Mouse (Mus musculus) hindbrain, embryonic 13.5 days (tissue): Measurements from ENCODE around the gene Cdr2. TPM values are rescaled to one million over a fixed set of nuclear protein-coding genes. Genes with fewer than 3 reads are reported as not detected.
A peak's percentile ranks its signal among the peaks of the same experiment; 100 is the strongest.
"Not testable (repeated sequence)": the region's sequence is repeated elsewhere in the genome, so short reads cannot be mapped to it uniquely, and the experiment has no call there.

Experiments
- ATAC-seq: fragments of 200-750 bp; cut with Nextera tagmentation; 2 replicates; pipeline ENCODE4 v1.8.0; 2017; ENCODE audit warnings: moderate TSS enrichment; ENCODE audit not compliant: low FRiP score
- H3K27ac ChIP-seq: fragments of 300-500 bp; sonication (generic); 2 replicates; pipeline ENCODE4 v1.5.1; 2015; ENCODE audit warnings: inconsistent platforms, mild to moderate bottlenecking, moderate library complexity
- H3K27me3 ChIP-seq: fragments of 300-500 bp; sonication (generic); 2 replicates; pipeline ENCODE4 v1.6.1; 2015; ENCODE audit warnings: mild to moderate bottlenecking, inconsistent platforms
- H3K36me3 ChIP-seq: fragments of 300-500 bp; sonication (generic); 2 replicates; pipeline ENCODE4 v1.6.1; 2015; ENCODE audit warnings: mild to moderate bottlenecking, inconsistent platforms
- H3K4me1 ChIP-seq: fragments of 300-500 bp; sonication (generic); replicated peaks from 2 replicates; pipeline ENCODE4 v1.6.1; 2015; ENCODE audit warnings: inconsistent platforms
- H3K4me2 ChIP-seq: fragments of 300-500 bp; sonication (generic); 2 replicates; pipeline ENCODE4 v1.6.1; 2015; ENCODE audit warnings: inconsistent platforms, mild to moderate bottlenecking, moderate library complexity
- H3K4me3 ChIP-seq: fragments of 300-500 bp; sonication (generic); 2 replicates; pipeline ENCODE4 v1.5.1; 2015; ENCODE audit warnings: mild to moderate bottlenecking, inconsistent platforms
- H3K9ac ChIP-seq: fragments of 300-500 bp; sonication (generic); 2 replicates; pipeline ENCODE4 v1.6.1; 2015; ENCODE audit warnings: mild to moderate bottlenecking, inconsistent platforms
- H3K9me3 ChIP-seq: fragments of 300-500 bp; sonication (generic); 2 replicates; pipeline ENCODE4 v1.6.1; 2016; ENCODE audit warnings: inconsistent platforms
- WGBS: fragments of 180-500 bp; shearing (Covaris S2); methylation state at CpG from one replicate; pipeline ENCODE4 v1.1.7; 2015; 5-methylcytosine and 5-hydroxymethylcytosine counted together
- polyA plus RNA-seq: library from polyadenylated mRNA; unstranded; fragments of >200 nt; fragmentation: Nextera tagmentation; extraction: Ambion mirVana; gene quantifications from 2 replicates; pipeline ENCODE4 v1.2.1, GENCODE M21; 2015

Gene Cdr2
- polyA plus RNA-seq, 1 experiment from 2014 or later = 16.1 TPM

DNA sequence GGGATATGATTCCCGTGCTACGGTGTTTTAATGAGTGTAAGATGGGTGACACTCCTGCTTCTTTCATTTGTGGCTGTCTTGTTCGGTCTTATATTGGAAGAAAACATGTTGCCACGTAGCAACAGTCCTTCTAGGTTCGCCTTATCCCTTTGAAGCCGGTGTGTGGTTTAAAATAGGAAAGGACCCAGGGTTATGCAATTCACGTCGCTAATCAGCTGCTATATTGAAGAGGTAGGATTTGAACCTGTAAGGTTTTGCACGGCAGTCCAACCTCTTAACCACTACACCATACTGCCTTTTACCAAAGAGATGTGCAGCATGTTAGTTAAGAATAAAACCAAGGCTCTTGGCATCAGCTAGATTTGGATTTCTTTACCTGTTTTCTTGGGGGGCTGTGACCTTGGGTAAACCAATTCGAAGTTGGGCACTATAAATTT is 63.6 kb downstream of the Cdr2 start:
- Histone ChIP-seq H3K27ac (peak overlapping the region; percentile 90), H3K9me3 (no peaks in the 10 kb centered on the region), H3K36me3 (no peaks in the 10 kb centered on the region), H3K4me3 (peak overlapping the region; percentile 98), H3K9ac (peak overlapping the region; percentile 96), H3K4me2 (peak overlapping the region; percentile 69), H3K27me3 (no peaks in the 10 kb centered on the region), H3K4me1 (peaks cover 23% of the 10 kb centered on the region)
- WGBS = 10% methylated on average over 10 of the region's 10 CpGs
- peak; percentile 59 for ATAC-seq

DNA sequence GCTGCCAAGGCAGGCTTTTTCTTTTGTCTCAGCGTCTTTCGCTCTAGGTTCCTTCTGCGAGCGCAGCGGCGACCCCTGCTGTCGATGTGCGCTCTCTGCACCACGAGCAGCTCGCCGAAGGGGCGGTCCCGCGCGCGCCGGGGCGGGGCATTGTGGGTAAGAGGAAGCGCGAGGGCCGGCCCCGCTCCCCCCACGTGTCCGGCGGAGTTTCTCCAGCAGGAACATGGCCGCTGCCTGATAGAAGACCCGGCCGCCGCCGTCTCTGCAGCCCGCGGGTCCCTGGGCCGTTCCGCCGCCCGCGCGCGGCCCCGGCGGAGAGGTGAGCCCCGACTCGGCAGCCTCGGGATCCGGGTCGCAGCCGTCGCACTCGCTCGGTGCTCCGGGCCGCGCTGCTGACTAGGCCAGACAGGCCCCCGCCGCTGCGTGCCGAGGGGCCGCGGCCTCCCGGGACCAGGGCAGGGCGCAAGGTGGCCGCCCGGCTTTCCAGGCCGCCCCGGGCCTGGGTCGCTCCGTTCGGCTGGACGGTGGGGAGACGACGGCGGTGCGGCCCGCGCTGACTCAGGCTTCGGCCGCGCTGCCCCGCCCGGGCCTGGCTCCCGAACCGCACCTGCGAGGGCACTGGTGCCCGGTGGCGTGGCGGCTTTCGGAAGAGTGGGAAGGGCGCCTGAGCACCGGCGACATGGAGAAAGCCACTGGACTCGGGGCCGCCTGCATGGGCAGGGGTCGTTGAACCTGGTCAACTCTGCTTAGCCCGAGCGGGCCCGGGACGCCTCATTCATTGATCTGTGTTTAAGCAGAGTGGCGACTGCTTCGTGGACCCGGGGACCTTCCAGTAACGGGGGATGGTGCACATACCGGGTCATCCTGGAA is 64.3 kb downstream of the Cdr2 start, which contains the start of gene Polr3e:
Polr3e (plus strand) TSS at position 153 of the 870 bp plus-strand sequence.
- Histone ChIP-seq H3K9ac (peak within 1 kb of the TSS; percentile 96), H3K4me1 (peaks cover 23% of the 10 kb centered on the region), H3K4me3 (peak within 1 kb of the TSS; percentile 98), H3K9me3 (no peaks in the 10 kb centered on the region), H3K27ac (peak within 1 kb of the TSS; percentile 90), H3K27me3 (no peaks in the 10 kb centered on the region), H3K36me3 (no peaks in the 10 kb centered on the region), H3K4me2 (peak within 1 kb of the TSS; percentile 69)
- ATAC-seq = peak; percentile 95
- under 1% methylated on average over 93 of the region's 102 CpGs for WGBS

- Histone ChIP-seq H3K27ac (no peak overlapping the region), H3K9me3 (no peaks in the 10 kb centered on the region), H3K9ac (no peak overlapping the region), H3K4me2 (peak overlapping the region; percentile 34), H3K4me3 (peak overlapping the region; percentile 98), H3K27me3 (no peaks in the 10 kb centered on the region), H3K36me3 (no peaks in the 10 kb centered on the region), H3K4me1 (peaks cover 23% of the 10 kb centered on the region)
- peak; percentile 91 for ATAC-seq
- 11% methylated on average over 12 of the region's 12 CpGs for WGBS
These were observed 64.9 kb downstream of the Cdr2 start for GRCm38 (mm10) chr7:120917279-120917591.

- no peak overlapping the region for H3K4me2 ChIP-seq
- H3K36me3 ChIP-seq = no peaks in the 10 kb centered on the region
- H3K27ac ChIP-seq = no peak overlapping the region
- no peaks in the 10 kb centered on the region for H3K9me3 ChIP-seq
- no peak overlapping the region for H3K4me3 ChIP-seq
- ATAC-seq = no peak
- WGBS = 22% methylated on average over 11 of the region's 11 CpGs
- H3K9ac ChIP-seq = no peak overlapping the region
- no peaks in the 10 kb centered on the region for H3K27me3 ChIP-seq
- peaks cover 23% of the 10 kb centered on the region for H3K4me1 ChIP-seq
These were observed 65.7 kb downstream of the Cdr2 start for GRCm38 (mm10) chr7:120916262-120916875.

- H3K4me2 ChIP-seq = no peak overlapping the region
- 41% methylated on average over 1 of the region's 1 CpGs for WGBS
- no peaks in the 10 kb centered on the region for H3K36me3 ChIP-seq
- ATAC-seq = no peak
- no peaks in the 10 kb centered on the region for H3K9me3 ChIP-seq
- no peaks in the 10 kb centered on the region for H3K27me3 ChIP-seq
- no peak overlapping the region for H3K27ac ChIP-seq
- 0 out of 2 replicates have a peak, but pooled peaks cover under 1% of the 10 kb centered on the region for H3K4me1 ChIP-seq
- H3K9ac ChIP-seq = no peak overlapping the region
- H3K4me3 ChIP-seq = no peak overlapping the region
These were observed 68.8 kb downstream of the Cdr2 start for GRCm38 (mm10) chr7:120913332-120913731.

DNA sequence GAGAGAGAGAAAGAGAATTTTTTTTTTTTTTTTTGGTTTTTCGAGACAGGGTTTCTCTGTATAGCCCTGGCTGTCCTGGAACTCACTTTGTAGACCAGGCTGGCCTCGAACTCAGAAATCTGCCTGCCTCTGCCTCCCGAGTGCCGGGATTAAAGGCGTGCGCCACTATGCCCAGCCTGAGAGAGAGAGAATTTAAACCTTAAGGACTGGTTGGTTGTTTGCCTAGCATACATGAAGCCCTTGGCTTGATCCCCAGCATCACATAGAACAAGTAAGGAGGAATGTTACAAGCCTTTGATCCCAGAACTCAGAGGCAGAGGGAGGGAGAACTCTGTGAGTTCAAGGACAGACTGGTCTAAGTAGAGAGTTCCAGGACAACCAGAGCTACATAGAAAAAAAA is 70.8 kb downstream of the Cdr2 start:
- H3K9ac ChIP-seq, H3K4me2 ChIP-seq, H3K4me3 ChIP-seq, H3K27ac ChIP-seq, H3K36me3 ChIP-seq, H3K27me3 ChIP-seq, ATAC-seq, H3K4me1 ChIP-seq, H3K9me3 ChIP-seq: not testable (repeated sequence)
- WGBS = 91% methylated on average over 6 of the region's 6 CpGs

GRCm38 (mm10) chr7:120910172-120910571 is 71.9 kb downstream of the Cdr2 start:
- not testable (repeated sequence) for H3K4me1 ChIP-seq, ATAC-seq, H3K27ac ChIP-seq, H3K27me3 ChIP-seq, H3K9ac ChIP-seq, H3K4me3 ChIP-seq, H3K9me3 ChIP-seq, H3K4me2 ChIP-seq, H3K36me3 ChIP-seq
- WGBS = 72% methylated on average over 3 of the region's 3 CpGs

Other genes starting within 250 kb of the Cdr2 start
- gene Vwa3a, start 243.0 kb downstream of the Cdr2 start, polyA plus RNA-seq = 0.91 and 1.9 TPM in 2 replicates
- not detected in 2 replicates for gene Gm5737, start 169.9 kb downstream of the Cdr2 start, polyA plus RNA-seq
- 26.0 and 26.4 TPM in 2 replicates for gene Eef2k, start 139.5 kb downstream of the Cdr2 start, polyA plus RNA-seq
- 23.1 and 24.2 TPM in 2 replicates for gene Polr3e, start 64.6 kb downstream of the Cdr2 start, polyA plus RNA-seq
- gene Mfsd13b, start 197 bp upstream of the Cdr2 start, polyA plus RNA-seq = 0.14 and 0.42 TPM in 2 replicates
- gene Mettl9, start 52.1 kb upstream of the Cdr2 start, polyA plus RNA-seq = 202 and 207 TPM in 2 replicates
- gene Igsf6, start 92.3 kb upstream of the Cdr2 start, polyA plus RNA-seq = 1.2 and 1.3 TPM in 2 replicates
- 0.25 and 0.53 TPM in 2 replicates for gene Otoa, start 99.3 kb upstream of the Cdr2 start, polyA plus RNA-seq